Mouse (Mus musculus): ENCODE results near the gene Calcr. TPM values are rescaled to one million over a fixed set of nuclear protein-coding genes. Genes with fewer than 3 reads are reported as not detected.

Calcr gene
- total and polyA plus RNA-seq, 3 experiments = not detected

DNA sequence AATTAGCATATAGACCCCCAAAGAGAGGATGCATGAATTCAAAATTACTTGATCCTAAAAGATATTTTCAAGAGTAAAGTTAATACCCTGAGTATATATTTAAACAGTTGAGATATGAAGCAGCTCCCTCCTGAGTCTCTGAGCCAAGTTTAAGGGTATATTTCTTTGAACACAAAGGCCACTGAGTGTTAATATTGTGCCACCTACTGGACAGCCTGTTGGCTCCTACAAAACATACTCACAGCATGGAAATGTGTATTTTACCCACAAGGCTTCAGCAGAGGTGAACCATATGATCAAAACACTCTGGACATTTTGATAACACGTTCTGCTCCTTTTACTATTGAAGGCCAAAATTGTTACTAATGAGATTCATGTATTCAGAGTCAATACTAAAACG, 19.0 kb downstream of the Calcr start (continued):
- no peak for TF ChIP-seq SIN3A (IDR thresholded peaks at IDR 0.05; ENCODE audit: low read length)
- no peak for TF ChIP-seq IRF4 (IDR thresholded peaks at IDR 0.05; ENCODE audit: low read depth, low read length)
- TF ChIP-seq MEF2A (IDR thresholded peaks at IDR 0.05; ENCODE audit: borderline replicate concordance, low read depth, low read length) = no peak
- no peak for TF ChIP-seq ZNF384 (IDR thresholded peaks at IDR 0.05; ENCODE audit: low read depth, low read length)
- TF ChIP-seq RCOR1 (conservative IDR thresholded peaks at IDR 0.05; ENCODE audit: low read depth, low read length) = no peak
- TF ChIP-seq RAD21 (IDR thresholded peaks at IDR 0.05; ENCODE audit: low read depth, low read length) = peak; percentile 86

DNA sequence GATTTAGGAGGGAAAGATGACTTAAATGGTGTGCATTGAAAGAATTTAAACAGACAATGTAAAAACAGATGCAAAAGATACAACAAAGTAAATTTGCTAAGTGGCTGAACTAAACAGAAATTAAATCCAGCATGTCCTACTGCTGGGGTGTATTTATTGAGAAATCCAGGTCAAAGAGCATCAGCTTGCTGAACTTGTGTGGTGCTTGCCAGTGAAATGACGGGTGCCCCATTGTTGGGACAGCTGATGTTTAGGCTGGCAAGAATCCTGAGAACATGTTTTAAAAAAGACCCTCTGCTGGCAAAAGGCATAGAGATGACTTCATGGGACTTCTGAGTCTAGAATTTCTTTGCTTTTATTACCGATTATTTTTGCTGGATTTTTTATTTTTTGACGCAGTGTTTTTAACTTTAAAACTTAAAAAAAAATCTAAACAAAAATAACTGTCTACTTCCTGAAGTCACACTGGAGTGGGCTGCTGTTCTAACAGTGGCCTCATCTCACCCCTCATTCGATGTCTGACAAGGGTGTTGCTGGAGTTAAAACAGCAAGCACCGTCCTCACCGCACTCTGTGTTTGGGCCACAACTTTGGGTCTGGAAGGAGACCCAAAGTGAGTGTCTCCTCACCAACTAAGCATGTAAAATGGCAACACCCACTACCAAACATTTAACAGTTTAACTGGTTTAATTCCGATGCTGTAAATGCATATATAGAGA, 22.4 kb downstream of the Calcr start:
- Histone ChIP-seq H3K4me2 (ENCODE audit: insufficient read depth, low read depth, poor library complexity, severe bottlenecking) (no peak overlapping the region), H3K4me1 (ENCODE audit: control insufficient read depth in 1 of 2, insufficient read depth in 2 of 2) (0 out of 4 replicates have a peak, but pooled peaks cover 0 to 6% of the 10 kb centered on the region in 2 experiments), H3K27me3 (replicated peaks) (no peaks in the 10 kb centered on the region), H3K79me2 (replicated peaks; ENCODE audit: control insufficient read depth, extremely low read depth, insufficient read depth, poor library complexity, severe bottlenecking) (no peaks in the 10 kb centered on the region), H3K36me3 (replicated peaks in 1 of 2; ENCODE audit: control insufficient read depth in 1 of 2, insufficient read depth in 1 of 2, low read length in 1 of 2) (no peaks in the 10 kb centered on the region), H3K9me3 (replicated peaks; ENCODE audit: low read length) (no peaks in the 10 kb centered on the region), H3K9ac (ENCODE audit: insufficient read depth, low read depth) (no peak overlapping the region), H3K27ac (ENCODE audit: insufficient read depth, low read depth) (no peak overlapping the region), H3K4me3 (replicated peaks in 1 of 3; ENCODE audit: low read depth in 2 of 3, low read length in 2 of 3, poor library complexity in 1 of 3) (no peak overlapping the region)
- no peak for TF ChIP-seq MEF2A (IDR thresholded peaks at IDR 0.05; ENCODE audit: borderline replicate concordance, low read depth, low read length)
- TF ChIP-seq MAZ (IDR thresholded peaks at IDR 0.05; ENCODE audit: low read depth, low read length) = no peak
- no peak for TF ChIP-seq CTCF (conservative IDR thresholded peaks at IDR 0.05 in 1 of 2, IDR thresholded peaks at IDR 0.05 in 1 of 2; ENCODE audit: low read depth in 2 of 2, low read length in 2 of 2)
- no peak for TF ChIP-seq POLR2A (IDR thresholded peaks at IDR 0.05; ENCODE audit: low read depth, low read length)
- TF ChIP-seq JUN (IDR thresholded peaks at IDR 0.05; ENCODE audit: insufficient read depth, low read depth, low read length) = no peak
- TF ChIP-seq ETS1 (conservative IDR thresholded peaks at IDR 0.05; ENCODE audit: low read depth, low read length) = no peak
- DNase-seq (ENCODE audit: extremely low read depth) = no peak
- dilution Hi-C loops (cut with MboI; ENCODE audit: extremely low pct_ligation_motif_present, extremely low pct_unique_long_range_greater_than_20kb, low sequenced_read_pairs) = no loop called here
- in situ Hi-C loops (cut with MboI; ENCODE audit: low pct_ligation_motif_present, low pct_unique_long_range_greater_than_20kb, low sequenced_read_pairs) = loop anchor here (10.0 kb wide), 2 partner anchors 107 to 227 kb away; no protein-coding TSS in a partner anchor

DNA sequence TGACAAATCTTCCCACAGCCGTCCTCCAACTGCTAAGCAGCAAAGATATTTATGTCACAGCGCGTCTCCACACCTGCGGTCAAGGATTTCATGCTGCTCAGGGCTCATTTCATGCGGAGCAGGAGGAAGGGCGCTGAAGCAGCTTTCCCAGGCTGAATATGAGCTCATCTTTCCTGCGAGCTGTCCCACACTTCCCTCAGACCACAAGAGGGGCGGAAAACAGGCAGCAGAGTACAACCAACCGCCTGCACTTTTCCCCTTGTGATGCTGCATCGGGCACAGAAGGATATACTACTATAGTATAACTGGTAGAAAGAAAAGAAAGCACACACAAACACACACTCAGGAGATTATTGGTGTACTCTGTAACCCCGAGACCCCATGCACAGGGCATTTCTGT, 23.2 kb downstream of the Calcr start:
- Histone ChIP-seq H3K4me2 (ENCODE audit: insufficient read depth, low read depth, poor library complexity, severe bottlenecking) (no peak overlapping the region), H3K9me3 (replicated peaks; ENCODE audit: low read length) (no peaks in the 10 kb centered on the region), H3K27ac (ENCODE audit: insufficient read depth, low read depth) (no peak overlapping the region), H3K79me2 (replicated peaks; ENCODE audit: control insufficient read depth, extremely low read depth, insufficient read depth, poor library complexity, severe bottlenecking) (no peaks in the 10 kb centered on the region), H3K36me3 (replicated peaks in 1 of 2; ENCODE audit: control insufficient read depth in 1 of 2, insufficient read depth in 1 of 2, low read length in 1 of 2) (no peaks in the 10 kb centered on the region), H3K4me1 (ENCODE audit: control insufficient read depth in 1 of 2, insufficient read depth in 2 of 2) (0 out of 4 replicates have a peak, but pooled peaks cover 0 to 4% of the 10 kb centered on the region in 2 experiments), H3K4me3 (replicated peaks in 1 of 3; ENCODE audit: low read depth in 2 of 3, low read length in 2 of 3, poor library complexity in 1 of 3) (no peak overlapping the region), H3K27me3 (replicated peaks) (no peaks in the 10 kb centered on the region), H3K9ac (ENCODE audit: insufficient read depth, low read depth) (no peak overlapping the region)
- in situ Hi-C loops (cut with MboI; ENCODE audit: low pct_ligation_motif_present, low pct_unique_long_range_greater_than_20kb, low sequenced_read_pairs) = loop anchor here (10.0 kb wide), 2 partner anchors 106 to 226 kb away; no protein-coding TSS in a partner anchor
- no peak for TF ChIP-seq MYC (IDR thresholded peaks at IDR 0.05; ENCODE audit: low read depth, low read length)
- TF ChIP-seq USF1 (IDR thresholded peaks at IDR 0.05; ENCODE audit: low read depth, low read length) = no peak
- no peak for TF ChIP-seq IRF4 (IDR thresholded peaks at IDR 0.05; ENCODE audit: low read depth, low read length)
- no peak for TF ChIP-seq BHLHE40 (IDR thresholded peaks at IDR 0.05; ENCODE audit: low read depth, low read length)
- no peak for TF ChIP-seq CTCF (conservative IDR thresholded peaks at IDR 0.05 in 1 of 2, IDR thresholded peaks at IDR 0.05 in 1 of 2; ENCODE audit: low read depth in 2 of 2, low read length in 2 of 2)
- TF ChIP-seq MAZ (IDR thresholded peaks at IDR 0.05; ENCODE audit: low read depth, low read length) = no peak
- no peak for TF ChIP-seq POLR2AphosphoS2 (IDR thresholded peaks at IDR 0.05; ENCODE audit: low read depth, low read length)
- no peak for TF ChIP-seq POLR2A (IDR thresholded peaks at IDR 0.05; ENCODE audit: low read depth, low read length)
- dilution Hi-C loops (cut with MboI; ENCODE audit: extremely low pct_ligation_motif_present, extremely low pct_unique_long_range_greater_than_20kb, low sequenced_read_pairs) = no loop called here
- DNase-seq (ENCODE audit: extremely low read depth) = no peak
